Mouse (Mus musculus) embryo, embryonic 10 days (tissue): ENCODE measurements around the gene Chit1.

Source experiments
- DNase-seq: peaks from one replicate; pipeline ENCODE4 v3.0.0-alpha.2; 2015; ENCODE audit warnings: low spot score

Gene Chit1

GRCm38 (mm10) chr1:134110979-134111378 is at the start of gene Chit1:
TSS of gene Chit1 (plus strand) at chr1:134111242.
- no peak for DNase-seq

GRCm38 (mm10) chr1:134061915-134062314 is 49.1 kb upstream of the Chit1 start:
- DNase-seq = no peak

GRCm38 (mm10) chr1:134062411-134063085 is 48.5 kb upstream of the Chit1 start:
- DNase-seq = no peak

- peak; percentile 91 for DNase-seq
These were observed 47.8 kb upstream of the Chit1 start for GRCm38 (mm10) chr1:134063086-134063772.

DNA sequence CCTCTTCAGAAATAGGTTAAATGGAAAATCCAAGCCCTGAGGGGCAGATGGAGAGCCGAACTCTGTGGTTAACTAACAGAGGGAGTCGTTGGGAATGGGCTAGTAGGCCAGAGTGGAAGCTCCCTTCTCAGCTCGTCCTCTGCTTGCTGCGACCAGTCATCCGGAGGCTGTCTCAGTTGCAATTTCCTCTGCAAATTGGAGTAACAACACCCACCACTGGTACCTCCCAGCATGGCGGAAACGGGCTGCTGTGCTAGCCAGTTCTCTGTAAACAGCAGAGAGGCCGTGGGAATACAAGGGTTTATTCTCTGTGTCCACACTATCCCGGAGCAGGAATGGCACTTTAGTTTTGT is 47.3 kb upstream of the Chit1 start:
- no peak for DNase-seq

- DNase-seq = no peak
These were observed 46.7 kb upstream of the Chit1 start for GRCm38 (mm10) chr1:134064296-134064831.

GRCm38 (mm10) chr1:134065241-134065809 is 45.7 kb upstream of the Chit1 start:
- DNase-seq = no peak

- no peak for DNase-seq
These were observed 44.5 kb upstream of the Chit1 start for GRCm38 (mm10) chr1:134066554-134066953.

DNA sequence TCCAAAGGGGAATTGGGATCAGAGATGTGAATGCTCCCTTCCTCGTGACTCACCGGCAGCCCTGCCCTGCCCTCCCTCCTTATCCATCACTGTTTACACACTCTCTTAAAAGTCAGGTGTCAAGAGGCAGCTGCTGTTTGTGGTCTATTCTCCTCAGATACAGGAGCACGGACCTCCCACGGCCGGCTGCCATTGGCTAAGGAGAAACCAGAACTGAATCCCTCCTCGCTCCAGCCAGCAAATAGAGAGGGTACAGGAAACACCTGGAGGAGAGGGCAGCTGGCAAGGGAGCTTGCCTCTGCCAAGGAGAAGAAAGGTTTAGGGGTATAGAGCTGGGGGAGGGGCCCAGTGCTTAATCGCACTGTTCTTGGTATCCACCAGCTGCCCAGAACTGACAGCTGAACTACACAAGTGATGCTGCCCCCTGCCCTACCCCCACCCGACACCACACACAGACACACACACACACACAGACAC is 43.9 kb upstream of the Chit1 start:
- peak; percentile 60 for DNase-seq

DNA sequence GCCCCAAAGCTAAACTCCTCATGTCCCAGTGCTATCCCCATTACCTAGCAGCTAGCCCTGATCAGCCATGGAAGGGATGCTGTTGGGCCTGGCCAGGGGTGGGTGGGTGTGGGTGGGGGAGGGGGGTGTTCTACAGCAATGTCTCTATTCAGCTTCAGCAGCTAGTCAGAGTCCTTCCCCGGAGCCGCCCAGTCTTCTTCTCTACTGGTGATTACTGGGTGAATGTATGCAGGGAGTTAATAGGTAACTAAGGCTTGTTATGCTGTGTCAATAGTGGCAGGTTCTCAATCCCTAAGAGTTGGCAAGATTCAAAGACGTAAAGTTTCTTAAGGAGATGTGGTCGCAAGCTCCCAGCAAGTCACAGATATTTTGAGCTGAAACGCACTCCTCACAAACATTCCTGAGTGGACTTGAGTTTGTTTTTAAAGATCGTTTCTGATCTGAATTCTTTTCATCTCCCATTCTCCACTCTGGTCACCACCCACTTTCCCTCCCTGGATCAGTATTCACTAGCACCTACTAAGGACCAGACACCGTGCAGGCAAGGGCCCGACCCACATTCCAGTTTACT is 40.9 kb upstream of the Chit1 start:
- no peak for DNase-seq

DNA sequence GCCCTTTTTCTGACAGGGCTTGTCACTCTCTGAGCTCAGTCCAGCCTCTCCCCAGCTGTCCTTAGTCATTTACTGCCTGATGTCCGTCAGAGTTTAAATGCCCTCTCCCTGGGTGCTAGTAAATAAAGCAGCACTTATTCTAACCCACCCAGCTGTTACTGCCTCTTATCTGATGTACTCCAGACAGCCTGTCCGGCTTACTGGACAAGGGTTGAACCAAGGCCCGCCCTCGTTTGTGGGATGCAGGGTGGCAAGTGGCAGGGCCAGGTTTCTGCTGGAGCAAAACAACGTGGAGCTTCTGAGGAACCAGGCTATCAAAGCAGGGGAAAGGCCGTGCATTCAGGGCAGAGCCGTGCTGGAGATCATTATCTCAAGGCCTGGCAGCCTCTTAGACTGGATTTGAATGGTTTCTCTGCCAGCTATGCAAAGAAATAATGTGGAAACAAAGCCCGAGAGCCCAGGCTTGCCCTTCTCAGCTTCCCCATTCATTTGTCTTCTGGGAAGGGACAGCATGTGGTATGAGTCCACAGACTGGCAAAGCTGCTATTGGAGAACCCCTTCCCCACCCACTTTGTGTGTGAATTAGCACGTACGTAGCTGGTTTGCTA is 39.5 kb upstream of the Chit1 start:
- no peak for DNase-seq

DNA sequence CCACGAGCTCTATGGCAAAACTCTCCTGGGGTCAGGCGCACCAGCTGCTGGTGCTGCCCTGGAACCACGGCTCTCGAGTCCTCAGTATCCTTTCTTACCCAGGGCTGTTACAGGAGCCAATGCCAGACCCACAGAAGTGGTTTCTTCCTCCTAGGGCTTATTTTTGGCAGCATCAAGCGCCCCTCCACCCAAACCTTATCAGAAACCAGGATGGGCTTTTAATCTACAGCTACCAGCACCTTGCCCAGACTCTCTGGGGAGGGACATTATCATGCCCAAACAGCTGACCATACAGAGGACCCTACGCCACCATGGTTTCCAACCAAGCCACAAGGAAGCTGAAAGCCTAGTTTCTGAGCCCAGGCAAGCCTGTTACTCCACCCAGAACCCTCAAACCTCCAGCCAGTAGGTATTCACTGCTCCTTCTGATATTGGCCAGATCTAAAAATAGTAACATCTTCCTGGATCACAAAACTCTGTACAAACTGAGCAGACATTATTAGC is 37.9 kb upstream of the Chit1 start:
- DNase-seq = no peak

- no peak for DNase-seq
These were observed 37.4 kb upstream of the Chit1 start for GRCm38 (mm10) chr1:134073658-134074057.

DNA sequence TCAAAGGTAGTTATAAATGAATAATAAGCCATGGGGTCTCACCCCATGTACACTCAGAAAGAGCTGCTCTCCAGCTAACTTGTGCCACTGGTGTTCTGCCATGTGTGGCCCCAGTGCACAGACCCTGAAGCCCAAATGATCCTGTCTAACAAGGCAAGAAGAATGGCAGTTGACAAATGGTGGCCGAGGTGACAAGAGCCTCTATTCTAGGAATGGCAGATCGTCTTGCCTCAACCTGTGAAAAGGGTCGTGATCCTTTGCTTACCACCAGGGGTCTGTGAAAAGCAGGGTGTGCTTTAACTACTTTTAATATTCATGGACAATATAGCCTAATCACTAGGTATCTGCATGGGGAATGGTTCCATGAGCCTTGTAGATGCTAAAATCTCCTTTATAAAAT is 36.9 kb upstream of the Chit1 start:
- DNase-seq = no peak

DNA sequence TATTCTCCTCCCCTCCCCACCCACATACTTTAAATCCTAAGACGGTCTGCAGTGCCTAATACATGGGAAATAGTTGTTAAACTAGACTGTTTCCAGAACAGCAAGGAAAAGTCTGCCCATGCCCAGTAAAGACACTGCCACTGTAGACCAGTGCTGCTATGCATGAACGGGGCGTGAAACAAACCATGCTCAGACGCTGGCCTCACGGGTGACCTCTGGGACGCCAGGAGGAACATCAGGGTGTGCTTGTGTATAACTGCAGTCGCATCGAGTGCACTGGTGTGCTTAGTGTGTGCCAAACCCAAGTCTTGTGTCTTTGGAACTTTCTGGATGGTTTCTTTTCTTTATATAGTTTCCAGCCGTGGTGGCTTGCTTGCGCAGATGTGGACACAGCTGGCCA is 36.4 kb upstream of the Chit1 start:
- no peak for DNase-seq

GRCm38 (mm10) chr1:134075532-134075931 is 35.5 kb upstream of the Chit1 start:
- no peak for DNase-seq

GRCm38 (mm10) chr1:134076789-134077188 is 34.3 kb upstream of the Chit1 start:
- DNase-seq = no peak

DNA sequence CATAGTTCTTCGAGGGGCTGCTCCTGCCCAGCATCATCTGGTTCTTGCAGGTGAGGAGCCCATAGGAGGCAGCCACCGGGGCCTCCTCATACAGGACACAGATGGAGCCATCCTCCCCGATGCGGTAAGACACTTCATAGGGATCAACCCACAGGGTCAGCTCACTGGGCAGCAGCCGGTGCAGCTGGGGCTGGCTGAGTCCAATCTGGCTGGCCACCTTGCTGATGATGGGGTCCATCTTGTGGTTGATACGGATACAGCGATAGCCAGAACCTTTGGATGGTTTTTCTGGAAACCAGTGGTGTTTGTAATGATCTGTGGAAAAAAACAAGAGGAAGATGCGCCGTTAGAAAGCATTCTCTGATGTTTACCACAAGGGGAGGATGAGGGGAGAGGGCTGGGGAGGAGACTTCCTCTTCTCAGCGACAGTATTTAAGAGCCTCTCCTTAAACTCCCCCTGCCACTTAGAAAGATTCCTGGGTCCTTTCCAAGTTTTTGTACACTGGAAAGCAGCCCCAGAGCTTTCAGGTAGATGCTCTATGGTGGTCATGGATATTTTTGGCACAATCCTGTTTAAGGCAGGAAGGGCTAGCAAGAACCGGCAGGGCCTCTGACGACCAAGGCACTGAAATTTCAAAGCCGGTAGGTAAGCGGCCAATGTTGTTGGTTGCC is 33.5 kb upstream of the Chit1 start:
- peak; percentile 65 for DNase-seq

DNA sequence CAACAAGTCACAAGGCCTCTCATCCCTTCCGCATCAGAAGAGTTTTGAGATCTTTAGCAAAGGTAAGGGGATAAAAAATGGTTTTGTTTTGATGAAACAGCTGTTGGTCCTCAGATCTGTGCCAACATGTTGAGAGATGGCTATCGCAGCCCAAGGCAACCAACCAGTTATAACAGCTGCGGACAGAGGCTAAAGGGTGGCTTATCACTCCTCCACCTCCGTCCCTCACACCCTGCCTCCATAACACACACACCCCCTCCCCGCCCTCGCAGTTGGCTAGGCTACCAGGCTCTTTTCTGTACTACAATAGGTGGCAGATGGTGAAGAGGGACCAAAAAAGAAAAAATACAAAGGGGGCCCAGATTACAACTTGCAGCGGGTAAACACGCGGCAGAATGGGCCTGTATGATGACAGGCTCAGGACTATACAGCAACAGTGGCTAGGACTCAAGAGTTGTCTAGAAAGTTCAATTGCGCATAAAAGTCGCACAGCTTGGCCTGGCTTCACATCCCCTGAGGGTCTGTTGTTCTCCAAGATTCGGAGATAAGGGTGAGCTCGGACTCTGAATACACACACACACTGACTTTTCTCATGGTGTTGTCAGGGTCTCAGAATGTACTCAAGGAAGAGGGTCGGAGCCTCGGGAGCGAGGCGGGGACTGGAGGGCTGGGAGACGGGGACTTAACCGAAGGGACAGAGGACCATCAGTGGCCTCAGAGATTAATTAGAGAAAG is 32.8 kb upstream of the Chit1 start:
- no peak for DNase-seq

- peak; percentile 96 for DNase-seq
These were observed 32.1 kb upstream of the Chit1 start, which contains the start of gene Btg2 for GRCm38 (mm10) chr1:134078802-134079476. TSS of gene Btg2 (minus strand) at chr1:134079120.
